Mouse (Mus musculus) myocyte (in vitro differentiated cells): ENCODE data around the gene Slc39a11.

Source experiments
- CEBPB ChIP-seq: IDR thresholded peaks from 2 replicates; pipeline ENCODE4 v1.6.1; 2011; ENCODE audit warnings: mild to moderate bottlenecking, moderate library complexity; ENCODE audit not compliant: poor library complexity, insufficient read depth, severe bottlenecking
- POLR2A ChIP-seq: IDR thresholded peaks from one replicate; pipeline ENCODE4 v1.6.1; 2011; ENCODE audit warnings: low read depth, mild to moderate bottlenecking, control low read depth, moderate library complexity; ENCODE audit not compliant: insufficient read length
- TCF12 ChIP-seq: IDR thresholded peaks from one replicate; pipeline ENCODE4 v1.6.1; 2011; ENCODE audit warnings: mild to moderate bottlenecking, control low read depth; ENCODE audit not compliant: poor library complexity, insufficient read depth, severe bottlenecking
- USF1 ChIP-seq: IDR thresholded peaks from one replicate; pipeline ENCODE4 v1.6.1; 2011; ENCODE audit warnings: low read depth, mild to moderate bottlenecking, control low read depth, moderate library complexity

DNA sequence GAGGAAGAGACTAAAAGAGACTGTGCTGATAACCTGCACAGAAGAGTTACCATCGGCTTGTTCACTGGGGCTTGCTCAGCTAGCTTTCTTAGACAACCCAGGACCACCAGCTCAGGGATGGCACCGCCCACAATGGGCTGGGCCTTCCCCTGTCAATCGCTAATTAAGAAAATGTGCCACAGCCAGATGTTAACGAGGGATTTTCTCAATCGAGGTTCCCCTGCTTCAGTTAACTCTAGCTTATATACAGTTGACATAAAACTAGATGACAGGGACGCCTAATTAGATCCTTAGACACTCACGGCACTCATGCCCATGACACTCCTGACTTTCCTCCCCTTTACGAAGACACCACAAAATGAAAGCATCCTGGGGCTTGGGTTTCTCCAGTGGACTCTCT is 268.3 kb downstream of the Slc39a11 start:
- no peak for TF ChIP-seq POLR2A
- TF ChIP-seq TCF12: no peak
- TF ChIP-seq CEBPB: no peak
- TF ChIP-seq USF1: no peak
